Mouse (Mus musculus) erythroblast, embryonic 14.5 days (primary cell): Measurements from ENCODE around the gene Tshz2.

ENCODE experiments used
- GATA1 ChIP-seq: IDR thresholded peaks from 2 replicates; pipeline ENCODE4 v1.6.1; 2012; ENCODE audit warnings: low read length, inconsistent platforms, mixed read lengths
- TAL1 ChIP-seq: IDR thresholded peaks from 3 replicates; pipeline ENCODE4 v1.6.1; 2012; ENCODE audit warnings: low read length, inconsistent platforms, mixed read lengths

DNA sequence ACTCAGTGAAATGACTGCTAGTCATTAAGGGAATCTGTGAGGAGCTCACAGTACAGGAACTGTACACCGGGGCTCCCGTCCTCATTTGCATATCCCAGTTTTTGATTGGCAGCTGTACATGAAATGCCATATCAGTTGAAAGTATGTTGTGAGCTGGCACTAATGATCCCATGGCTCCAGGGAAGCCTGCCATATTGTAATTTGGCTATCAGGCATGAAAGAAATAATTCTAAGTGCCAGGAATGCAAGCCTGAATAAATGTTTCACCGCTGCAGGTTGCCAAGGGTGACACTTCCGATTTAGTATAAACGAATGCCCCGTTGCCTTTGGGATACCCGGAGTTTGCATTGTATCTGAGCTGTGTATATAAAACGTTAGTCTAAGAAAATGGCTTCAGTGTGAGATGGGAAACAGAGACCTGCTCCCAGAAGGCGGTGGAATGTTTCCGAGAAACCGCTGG is 366.1 kb downstream of the Tshz2 start:
- no peak for TF ChIP-seq GATA1
- TF ChIP-seq TAL1: no peak
